Mouse (Mus musculus): ENCODE measurements around the gene Gtf2a2. TPM values are rescaled to one million over a fixed set of nuclear protein-coding genes. Genes with fewer than 3 reads are reported as not detected.
A peak's percentile ranks its signal among the peaks of the same experiment; 100 is the strongest.

The Gtf2a2 gene
- total and polyA plus RNA-seq, 3 experiments, result 23.3 to 54.7 (median 53.7) TPM

- 90% methylated on average over 5 of the region's 5 CpGs for WGBS
- Histone ChIP-seq H3K36me3 (ENCODE audit: control insufficient read depth, insufficient read depth, low read length) (peaks cover 16% of the 10 kb centered on the region), H3K27ac (no peak overlapping the region), H3K9ac (ENCODE audit: low read depth, low read length) (no peak overlapping the region), H3K79me2 (replicated peaks; ENCODE audit: control insufficient read depth, insufficient read depth, low read length) (peaks cover 4% of the 10 kb centered on the region), H3K4me1 (ENCODE audit: control insufficient read depth, insufficient read depth, low read length) (peaks cover 5% of the 10 kb centered on the region), H3K27me3 (ENCODE audit: control insufficient read depth, insufficient read depth, low read length) (no peaks in the 10 kb centered on the region), H3K4me3 (no peak overlapping the region)
- intact Hi-C loops (cut with DNase I), result loop anchor here (2.0 kb wide), 1 partner anchor 18 kb away; no protein-coding TSS in a partner anchor
- TF ChIP-seq EP300 (IDR thresholded peaks at IDR 0.05; ENCODE audit: insufficient read depth, low read depth, low read length), result no peak
- TF ChIP-seq CTCF (IDR thresholded peaks at IDR 0.05), result no peak
- TF ChIP-seq POLR2A (IDR thresholded peaks at IDR 0.05; ENCODE audit: insufficient read depth, low read depth, low read length), result no peak
- no peak for DNase-seq
Observed at GRCm38 (mm10) chr9:70010781-70011473, 1.4 kb upstream of the Gtf2a2 start.

GRCm38 (mm10) chr9:70011537-70012407, 578 bp upstream of the Gtf2a2 start:
- Histone ChIP-seq H3K36me3 (ENCODE audit: control insufficient read depth, insufficient read depth, low read length) (peaks cover 16% of the 10 kb centered on the region), H3K27ac (peak overlapping the region; percentile 91), H3K4me3 (peak overlapping the region; percentile 92), H3K9ac (ENCODE audit: low read depth, low read length) (peak overlapping the region; percentile 36; the same call in 1 of the 2 replicates), H3K4me1 (ENCODE audit: control insufficient read depth, insufficient read depth, low read length) (peaks cover 5% of the 10 kb centered on the region), H3K79me2 (replicated peaks; ENCODE audit: control insufficient read depth, insufficient read depth, low read length) (peaks cover 4% of the 10 kb centered on the region), H3K27me3 (ENCODE audit: control insufficient read depth, insufficient read depth, low read length) (no peaks in the 10 kb centered on the region)
- 48% methylated on average over 14 of the region's 14 CpGs for WGBS
- DNase-seq, result no peak
- intact Hi-C loops (cut with DNase I), result loop anchor here (2.0 kb wide), 1 partner anchor 19 kb away; no protein-coding TSS in a partner anchor
- TF ChIP-seq EP300 (IDR thresholded peaks at IDR 0.05; ENCODE audit: insufficient read depth, low read depth, low read length) (no peak), POLR2A (IDR thresholded peaks at IDR 0.05; ENCODE audit: insufficient read depth, low read depth, low read length) (no peak), CTCF (IDR thresholded peaks at IDR 0.05) (no peak)

GRCm38 (mm10) chr9:70015632-70016031, 3.3 kb downstream of the Gtf2a2 start:
- TF ChIP-seq EP300 (IDR thresholded peaks at IDR 0.05; ENCODE audit: insufficient read depth, low read depth, low read length) (no peak), CTCF (IDR thresholded peaks at IDR 0.05) (no peak), POLR2A (IDR thresholded peaks at IDR 0.05; ENCODE audit: insufficient read depth, low read depth, low read length) (no peak)
- no peak for DNase-seq
- Histone ChIP-seq H3K27ac (no peak overlapping the region), H3K4me3 (no peak overlapping the region), H3K27me3 (ENCODE audit: control insufficient read depth, insufficient read depth, low read length) (no peaks in the 10 kb centered on the region), H3K4me1 (ENCODE audit: control insufficient read depth, insufficient read depth, low read length) (peaks cover 5% of the 10 kb centered on the region), H3K79me2 (replicated peaks; ENCODE audit: control insufficient read depth, insufficient read depth, low read length) (peaks cover 4% of the 10 kb centered on the region), H3K9ac (ENCODE audit: low read depth, low read length) (no peak overlapping the region), H3K36me3 (ENCODE audit: control insufficient read depth, insufficient read depth, low read length) (peaks cover 14% of the 10 kb centered on the region)
- 92% methylated on average over 2 of the region's 2 CpGs for WGBS
- intact Hi-C loops (cut with DNase I), result no loop called here

GRCm38 (mm10) chr9:70018879-70019278, 6.5 kb downstream of the Gtf2a2 start:
- Histone ChIP-seq H3K36me3 (ENCODE audit: control insufficient read depth, insufficient read depth, low read length) (peaks cover 14% of the 10 kb centered on the region), H3K79me2 (replicated peaks; ENCODE audit: control insufficient read depth, insufficient read depth, low read length) (peaks cover under 1% of the 10 kb centered on the region; the same call in 1 of the 2 replicates), H3K9ac (ENCODE audit: low read depth, low read length) (no peak overlapping the region), H3K4me3 (no peak overlapping the region), H3K27me3 (ENCODE audit: control insufficient read depth, insufficient read depth, low read length) (no peaks in the 10 kb centered on the region), H3K4me1 (ENCODE audit: control insufficient read depth, insufficient read depth, low read length) (no peaks in the 10 kb centered on the region; the same call in 1 of the 2 replicates), H3K27ac (no peak overlapping the region)
- intact Hi-C loops (cut with DNase I), result loop anchor here (2.0 kb wide), 1 partner anchor 62 kb away; no protein-coding TSS in a partner anchor
- DNase-seq, result no peak
- TF ChIP-seq POLR2A (IDR thresholded peaks at IDR 0.05; ENCODE audit: insufficient read depth, low read depth, low read length) (no peak), EP300 (IDR thresholded peaks at IDR 0.05; ENCODE audit: insufficient read depth, low read depth, low read length) (no peak), CTCF (IDR thresholded peaks at IDR 0.05) (peak; percentile 82)

- no peak overlapping the region; the same call in 1 of the 2 replicates for H3K27ac ChIP-seq
- intact Hi-C loops (cut with DNase I), result no loop called here
Observed at GRCm38 (mm10) chr9:70021610-70022009, 9.3 kb downstream of the Gtf2a2 start.

More at GRCm38 (mm10) chr9:70021610-70022009, 9.3 kb downstream of the Gtf2a2 start:
- Histone ChIP-seq H3K4me3 (no peak overlapping the region), H3K27me3 (ENCODE audit: control insufficient read depth, insufficient read depth, low read length) (no peaks in the 10 kb centered on the region), H3K9ac (ENCODE audit: low read depth, low read length) (no peak overlapping the region), H3K79me2 (replicated peaks; ENCODE audit: control insufficient read depth, insufficient read depth, low read length) (no peaks in the 10 kb centered on the region), H3K36me3 (ENCODE audit: control insufficient read depth, insufficient read depth, low read length) (peaks cover 13% of the 10 kb centered on the region), H3K4me1 (ENCODE audit: control insufficient read depth, insufficient read depth, low read length) (no peaks in the 10 kb centered on the region)
- no peak for DNase-seq
- TF ChIP-seq POLR2A (IDR thresholded peaks at IDR 0.05; ENCODE audit: insufficient read depth, low read depth, low read length), result no peak
- no peak for TF ChIP-seq EP300 (IDR thresholded peaks at IDR 0.05; ENCODE audit: insufficient read depth, low read depth, low read length)
- TF ChIP-seq CTCF (IDR thresholded peaks at IDR 0.05), result no peak
- WGBS, result 45% methylated on average over 1 of the region's 1 CpGs

Measured in heart, adult 2 months (tissue).